Mouse (Mus musculus) C2C12 (cell line): ENCODE results near the gene Hoxb8. TPM values are rescaled to one million over a fixed set of nuclear protein-coding genes. Genes with fewer than 3 reads are reported as not detected.

Source experiments
- H3K27me3 ChIP-seq: one replicate; pipeline ENCODE4 v1.6.1; 2011; ENCODE audit not compliant: control insufficient read depth, insufficient read depth, insufficient read length
- H3K36me3 ChIP-seq: one replicate; pipeline ENCODE4 v1.6.1; 2011; ENCODE audit not compliant: control insufficient read depth, insufficient read depth
- H3K4me3 ChIP-seq: one replicate; pipeline ENCODE4 v1.5.1; 2011; ENCODE audit warnings: mild to moderate bottlenecking, control low read depth; ENCODE audit not compliant: poor library complexity, insufficient read depth, severe bottlenecking
- H3K79me2 ChIP-seq: one replicate; pipeline ENCODE4 v1.6.1; 2011; ENCODE audit not compliant: control insufficient read depth, insufficient read depth
- H3K79me3 ChIP-seq: one replicate; pipeline ENCODE4 v1.6.1; 2011; ENCODE audit warnings: low read depth, control low read depth
- H3ac ChIP-seq: one replicate; pipeline ENCODE3; 2011; ENCODE audit warnings: low read depth; ENCODE audit not compliant: control insufficient read depth, insufficient read length
- CEBPB ChIP-seq: IDR thresholded peaks from one replicate; pipeline ENCODE4 v1.6.1; 2011; ENCODE audit warnings: low read depth, mild to moderate bottlenecking, control low read depth, moderate library complexity
- CTCF ChIP-seq: IDR thresholded peaks from one replicate; pipeline ENCODE4 v1.5.1; 2011; ENCODE audit not compliant: control insufficient read depth, insufficient read depth, insufficient read length
- FOSL1 ChIP-seq: IDR thresholded peaks from one replicate; pipeline ENCODE4 v1.8.0; 2011; ENCODE audit warnings: mild to moderate bottlenecking, low read length; ENCODE audit not compliant: poor library complexity, insufficient read depth, severe bottlenecking
- MAX ChIP-seq: IDR thresholded peaks from one replicate; pipeline ENCODE4 v1.6.1; 2011; ENCODE audit warnings: mild to moderate bottlenecking, control low read depth
- MYOD1 ChIP-seq: IDR thresholded peaks from one replicate; pipeline ENCODE4 v1.6.1; 2011; ENCODE audit warnings: low read depth; ENCODE audit not compliant: control insufficient read depth, insufficient read length
- MYOG ChIP-seq: IDR thresholded peaks from one replicate; pipeline ENCODE4 v1.6.1; 2011; ENCODE audit not compliant: control insufficient read depth, insufficient read length; ENCODE audit errors: extremely low read depth
- USF1 ChIP-seq: IDR thresholded peaks from one replicate; pipeline ENCODE4 v1.6.1; 2011; ENCODE audit warnings: low read depth, mild to moderate bottlenecking, control low read depth, moderate library complexity
- polyA plus RNA-seq: library from polyadenylated mRNA; unstranded; fragments of >200 nt; fragmentation: generic; extraction: Trizol; gene quantifications from one replicate; pipeline ENCODE4 v1.2.1, GENCODE M21; 2012; ENCODE audit warnings: missing spikeins

Hoxb8 gene
- polyA plus RNA-seq, 1 experiment: 0.02 TPM

DNA sequence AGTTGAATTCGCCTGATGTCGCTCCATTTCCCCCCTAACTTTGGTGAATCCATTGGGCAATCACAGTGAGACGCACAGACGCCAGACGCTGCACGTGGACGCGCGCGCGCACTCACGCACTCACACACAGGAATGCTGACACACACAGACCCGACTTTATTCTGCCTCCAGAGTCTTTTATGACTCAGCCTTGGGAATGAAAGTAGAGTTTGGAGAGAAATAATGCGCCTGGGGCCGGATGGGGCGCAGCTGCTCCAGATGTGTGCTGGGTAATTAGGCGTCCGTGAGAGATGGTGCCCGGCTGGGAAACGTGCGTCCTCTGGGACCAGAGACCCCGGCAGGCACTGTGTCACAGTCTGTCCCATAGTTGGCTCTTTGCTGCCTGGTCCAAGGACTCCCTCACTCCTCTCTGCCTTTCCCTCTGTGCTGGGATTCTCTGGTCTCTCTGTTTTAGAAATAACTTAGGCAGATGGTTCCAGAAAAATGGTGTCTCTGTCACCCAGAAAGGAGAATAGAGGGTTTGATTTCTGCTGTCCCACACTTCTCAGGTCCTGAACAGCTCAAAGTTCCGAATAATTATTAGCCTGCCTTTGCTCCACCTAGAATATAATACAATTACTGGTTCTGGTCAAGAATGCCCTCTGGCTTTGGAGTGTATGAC is 21.3 kb upstream of the Hoxb8 start:
- Histone ChIP-seq H3K4me3 (no peak overlapping the region), H3K36me3 (no peaks in the 10 kb centered on the region), H3K79me2 (no peaks in the 10 kb centered on the region), H3ac (no peak overlapping the region), H3K79me3 (no peaks in the 10 kb centered on the region), H3K27me3 (peaks cover 70% of the 10 kb centered on the region)
- TF ChIP-seq MAX (peak; percentile 32), USF1 (no peak), CEBPB (peak; percentile 61)

DNA sequence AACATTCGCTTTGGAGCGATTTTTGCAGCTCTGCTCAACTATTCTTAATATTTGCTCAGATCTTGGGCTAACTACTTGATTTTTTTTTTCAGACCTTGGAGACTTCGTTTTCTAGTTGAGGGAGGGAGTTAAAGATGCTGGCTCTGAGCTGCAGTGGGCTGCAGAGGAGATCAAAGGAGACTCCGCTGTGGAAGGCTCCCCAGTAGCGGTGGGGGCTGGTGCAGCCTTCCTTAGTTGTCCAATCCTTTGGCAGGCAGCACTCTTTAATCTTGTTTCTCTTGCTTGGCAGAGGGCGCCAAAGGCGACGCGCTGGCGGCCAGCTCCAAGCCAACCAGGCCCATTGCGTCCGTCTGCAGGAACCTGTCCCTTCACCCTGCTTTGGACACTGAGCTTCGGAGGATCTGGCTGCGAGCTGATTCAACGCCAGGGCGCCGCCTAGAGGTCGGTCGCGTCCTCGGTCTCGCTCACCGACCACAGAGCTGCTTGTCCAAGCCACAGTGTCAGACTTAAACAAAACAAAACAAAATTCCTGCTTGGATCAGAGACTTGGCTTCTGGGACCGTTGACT is 20.3 kb upstream of the Hoxb8 start:
- Histone ChIP-seq H3ac (no peak overlapping the region), H3K79me2 (no peaks in the 10 kb centered on the region), H3K4me3 (no peak overlapping the region), H3K27me3 (peaks cover 72% of the 10 kb centered on the region), H3K36me3 (no peaks in the 10 kb centered on the region), H3K79me3 (no peaks in the 10 kb centered on the region)
- TF ChIP-seq USF1 (no peak), CTCF (peak; percentile 67)

DNA sequence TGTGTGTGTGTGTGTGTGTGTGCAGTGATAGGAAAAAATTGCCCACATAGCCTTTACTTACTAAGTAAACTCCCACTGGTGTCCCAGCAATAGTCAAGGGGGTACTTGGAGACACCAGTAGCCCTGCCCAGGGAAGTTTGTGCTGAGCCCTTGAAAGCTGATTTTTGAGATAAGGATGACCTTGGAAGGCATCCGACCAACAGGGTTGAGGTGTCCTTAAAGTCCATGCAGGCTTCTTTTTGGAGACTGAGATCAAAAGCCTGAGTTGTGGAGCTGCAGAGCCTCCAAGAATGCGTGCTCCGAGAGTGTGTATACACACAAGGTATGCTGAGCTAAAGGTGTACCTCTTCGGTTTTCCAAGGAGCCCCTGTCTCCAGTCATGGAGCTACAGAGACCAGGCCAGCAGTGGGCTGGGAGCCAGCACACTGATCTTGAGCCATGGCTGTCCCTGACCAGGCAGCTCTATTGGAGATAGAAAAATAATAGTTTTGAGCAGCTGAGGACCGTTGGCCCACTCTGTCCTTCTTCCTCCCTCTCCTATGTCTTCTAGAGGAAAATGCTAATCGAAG is 19.4 kb upstream of the Hoxb8 start:
- TF ChIP-seq USF1 (no peak), CEBPB (no peak), FOSL1 (no peak), MYOD1 (no peak), MAX (no peak), MYOG (no peak), CTCF (no peak)
- no peak overlapping the region for H3K4me3 ChIP-seq
- H3K79me3 ChIP-seq: no peaks in the 10 kb centered on the region
- H3K27me3 ChIP-seq: peaks cover 76% of the 10 kb centered on the region
- H3ac ChIP-seq: no peak overlapping the region
- H3K79me2 ChIP-seq: no peaks in the 10 kb centered on the region
- H3K36me3 ChIP-seq: no peaks in the 10 kb centered on the region

DNA sequence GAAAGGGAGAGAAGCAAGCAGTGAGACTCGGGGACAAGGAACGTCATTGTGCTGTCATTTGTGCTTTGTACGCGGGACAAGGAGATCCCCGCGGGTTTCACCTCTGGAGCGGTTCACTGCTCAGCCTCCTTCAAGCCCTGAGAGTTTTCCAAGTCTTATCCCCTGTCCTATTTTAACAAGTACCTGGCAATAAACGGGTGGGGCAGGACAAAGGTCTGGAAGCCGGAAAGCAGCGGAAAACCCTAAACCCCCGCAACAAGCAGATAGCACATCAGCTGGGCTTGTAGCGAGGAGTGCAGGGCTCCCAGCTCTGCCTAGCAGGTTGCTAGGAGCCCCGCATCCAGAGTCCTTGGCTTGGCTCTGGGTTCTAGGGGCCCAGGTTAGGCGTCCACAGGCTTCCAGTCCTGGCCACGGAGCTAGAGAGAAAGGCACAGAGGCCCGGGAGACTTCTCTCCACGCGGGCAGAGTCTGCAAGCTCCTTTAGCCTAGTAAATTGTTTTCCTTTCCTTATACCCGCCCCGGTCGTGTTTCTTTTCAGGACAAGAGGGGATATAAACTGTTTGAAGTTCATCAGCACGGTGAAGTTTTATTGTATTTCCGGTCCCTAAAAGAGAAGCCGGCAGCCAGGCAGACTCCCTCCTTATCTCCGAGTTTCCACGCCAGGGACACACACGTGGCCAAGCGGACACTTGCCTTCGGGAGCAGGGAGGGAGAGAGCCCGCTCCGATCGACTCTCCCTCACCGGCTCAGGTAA is 17.9 kb upstream of the Hoxb8 start:
- peaks cover 82% of the 10 kb centered on the region for H3K27me3 ChIP-seq
- no peak for TF ChIP-seq MAX
- TF ChIP-seq CTCF: no peak
- H3K4me3 ChIP-seq: no peak overlapping the region
- H3K79me3 ChIP-seq: no peaks in the 10 kb centered on the region
- no peak overlapping the region for H3ac ChIP-seq
- no peaks in the 10 kb centered on the region for H3K36me3 ChIP-seq
- H3K79me2 ChIP-seq: no peaks in the 10 kb centered on the region

DNA sequence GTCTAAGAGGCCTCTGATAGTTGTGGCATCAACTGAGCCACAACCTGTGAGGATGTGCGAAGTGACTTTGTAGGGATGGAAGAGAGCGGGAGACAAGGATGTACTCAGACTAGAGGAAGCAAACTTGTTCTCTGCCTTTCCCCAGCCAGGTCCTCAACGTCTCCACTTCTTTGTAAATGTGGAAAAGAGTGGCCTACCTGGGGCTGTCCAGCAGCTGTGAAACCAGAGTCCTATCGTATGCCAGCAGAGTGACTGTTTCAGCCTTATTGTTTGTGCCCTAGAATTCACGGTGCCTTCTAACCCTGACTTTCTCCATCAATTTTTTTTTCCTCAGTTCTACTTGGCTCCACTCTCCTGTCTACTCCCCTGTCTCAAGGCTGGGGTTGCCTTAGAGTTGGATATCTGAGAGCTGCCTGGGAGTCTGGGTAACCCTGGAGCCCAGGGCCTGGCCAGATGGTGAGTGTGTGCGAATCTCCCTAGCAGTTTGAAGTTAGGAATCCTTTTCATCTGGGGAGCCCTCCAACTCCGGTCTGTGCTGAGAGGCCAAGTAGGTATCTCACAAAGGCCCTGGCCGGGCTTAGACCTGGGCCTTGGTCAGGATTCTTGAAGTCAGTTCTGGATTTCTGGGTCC is 17.2 kb upstream of the Hoxb8 start:
- Histone ChIP-seq H3K27me3 (peaks cover 84% of the 10 kb centered on the region), H3ac (no peak overlapping the region), H3K36me3 (no peaks in the 10 kb centered on the region), H3K4me3 (no peak overlapping the region), H3K79me3 (no peaks in the 10 kb centered on the region), H3K79me2 (no peaks in the 10 kb centered on the region)
- no peak for TF ChIP-seq CTCF
- TF ChIP-seq MAX: no peak

DNA sequence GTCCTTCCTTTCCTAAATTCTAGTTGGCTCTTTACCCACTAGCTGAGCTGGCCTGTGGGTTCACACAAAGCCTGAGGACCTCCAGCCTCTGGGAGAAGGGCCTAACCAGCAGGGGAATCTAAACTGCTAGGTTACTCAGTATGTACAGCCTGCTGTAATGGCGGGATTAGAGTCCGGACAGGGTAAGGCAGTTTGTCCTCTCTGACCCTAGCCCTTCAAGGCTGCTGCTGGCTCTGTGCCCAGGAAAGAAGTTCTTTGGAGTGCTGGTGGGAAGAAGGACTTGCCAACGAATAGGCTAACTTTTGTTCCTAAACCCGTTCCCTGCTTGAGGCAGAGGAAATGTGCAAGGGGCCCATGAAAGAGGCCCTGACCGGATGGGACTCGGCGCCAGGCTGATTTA is 15.8 kb upstream of the Hoxb8 start:
- no peaks in the 10 kb centered on the region for H3K79me2 ChIP-seq
- H3K4me3 ChIP-seq: no peak overlapping the region
- no peaks in the 10 kb centered on the region for H3K79me3 ChIP-seq
- H3ac ChIP-seq: no peak overlapping the region
- TF ChIP-seq MAX (no peak), MYOG (no peak), MYOD1 (no peak), FOSL1 (no peak), USF1 (no peak), CEBPB (no peak), CTCF (no peak)
- H3K27me3 ChIP-seq: peaks cover 89% of the 10 kb centered on the region
- no peaks in the 10 kb centered on the region for H3K36me3 ChIP-seq
